Mouse (Mus musculus): Measurements from ENCODE around the gene Sidt1. TPM values are rescaled to one million over a fixed set of nuclear protein-coding genes. Genes with fewer than 3 reads are reported as not detected.

Sidt1 gene
- polyA plus RNA-seq, 1 experiment from 2014 or later = 12.3 TPM

DNA sequence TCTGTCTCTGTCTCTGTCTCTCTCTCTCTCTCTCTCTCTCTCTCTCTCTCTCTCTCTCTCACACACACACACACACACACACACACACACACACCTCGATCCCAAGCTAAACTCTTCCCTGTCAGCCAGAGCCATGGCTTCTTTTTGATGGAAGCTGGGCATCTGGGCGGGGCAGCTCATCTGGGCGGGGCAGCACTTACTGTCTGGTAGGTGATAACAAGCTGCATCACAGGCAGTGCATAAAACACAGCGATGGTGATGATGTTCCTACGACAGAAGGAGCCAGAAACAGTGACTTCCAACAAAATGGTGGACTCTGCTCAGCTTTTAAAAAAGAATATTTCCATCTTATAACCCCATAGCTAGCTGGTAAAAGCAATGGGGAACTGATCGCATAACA, 67.4 kb downstream of the Sidt1 start:
- no peak overlapping the region for H3K9ac ChIP-seq
- no peak overlapping the region for H3K27ac ChIP-seq
- H3K4me2 ChIP-seq = no peak overlapping the region
- 83% methylated on average over 6 of the region's 6 CpGs for WGBS
- H3K36me3 ChIP-seq (replicated peaks) = no peaks in the 10 kb centered on the region
- H3K9me3 ChIP-seq = no peaks in the 10 kb centered on the region
- H3K4me1 ChIP-seq = no peaks in the 10 kb centered on the region
- H3K27me3 ChIP-seq (replicated peaks) = no peaks in the 10 kb centered on the region
- no peak for ATAC-seq (replicated peaks)
- H3K4me3 ChIP-seq = no peak overlapping the region

DNA sequence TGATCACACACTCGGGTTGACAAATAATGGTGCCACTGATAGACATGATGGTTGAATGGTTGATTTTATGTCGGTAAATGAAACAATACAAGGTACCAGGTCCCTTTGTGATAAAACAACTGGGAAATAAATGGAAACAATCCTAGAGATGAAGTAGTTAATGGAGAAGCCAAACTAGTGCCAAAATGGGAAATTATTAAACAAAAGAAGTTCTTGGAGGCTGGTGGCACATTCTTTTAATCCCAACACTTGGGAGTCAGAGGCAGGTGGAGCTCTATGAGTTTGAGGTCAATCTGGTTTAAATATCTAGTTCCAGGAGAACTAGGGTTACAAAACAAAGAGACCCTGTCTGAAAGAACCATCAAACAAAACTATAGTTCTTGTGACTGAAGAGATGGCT, 68.1 kb downstream of the Sidt1 start:
- no peak overlapping the region for H3K9ac ChIP-seq
- H3K4me3 ChIP-seq = no peak overlapping the region
- ATAC-seq (replicated peaks) = no peak
- H3K9me3 ChIP-seq = no peaks in the 10 kb centered on the region
- H3K4me2 ChIP-seq = no peak overlapping the region
- H3K27me3 ChIP-seq (replicated peaks) = no peaks in the 10 kb centered on the region
- no peaks in the 10 kb centered on the region for H3K36me3 ChIP-seq (replicated peaks)
- no peaks in the 10 kb centered on the region for H3K4me1 ChIP-seq
- WGBS = 67% methylated on average over 2 of the region's 2 CpGs
- no peak overlapping the region for H3K27ac ChIP-seq

DNA sequence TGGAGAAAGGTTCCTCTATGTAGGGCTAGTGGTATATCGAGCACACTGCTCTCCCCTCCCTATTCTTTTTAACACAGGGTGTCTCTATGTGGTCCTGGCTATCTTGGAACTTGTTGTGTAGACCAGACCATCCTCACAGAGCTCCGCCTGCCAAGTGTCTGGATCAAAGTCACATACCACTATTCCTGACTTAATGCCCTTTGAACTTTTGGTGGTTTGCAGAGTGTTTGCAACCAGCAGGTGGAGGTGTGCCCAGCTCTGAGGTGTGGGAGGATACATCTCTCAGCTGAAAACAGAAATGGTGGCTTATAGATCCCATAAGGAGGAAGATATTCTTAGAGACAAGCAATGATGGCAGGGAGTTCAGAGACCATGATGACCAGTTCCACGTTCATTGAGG, 75.5 kb downstream of the Sidt1 start:
- Histone ChIP-seq H3K9ac (no peak overlapping the region), H3K4me3 (no peak overlapping the region)

DNA sequence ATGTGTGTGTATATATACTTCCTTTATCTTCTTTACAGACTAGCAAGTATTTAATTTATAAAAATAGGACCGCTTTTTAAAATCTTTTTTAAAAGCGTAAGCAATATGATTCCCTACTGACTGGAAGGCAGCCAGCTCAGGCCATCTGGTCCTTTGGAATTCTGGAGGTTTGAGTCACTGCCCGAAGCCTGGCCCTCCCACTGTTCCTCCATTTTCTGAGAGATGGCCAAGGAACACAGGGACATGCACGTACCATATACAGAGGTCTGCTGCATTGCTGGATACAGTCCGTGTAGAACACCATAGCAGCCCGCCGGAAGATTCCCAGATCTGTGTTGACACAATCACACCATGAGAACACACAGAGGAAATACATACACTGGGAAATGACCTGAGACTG, 78.3 kb downstream of the Sidt1 start:
- H3K27ac ChIP-seq = no peak overlapping the region
- 82% methylated on average over 7 of the region's 7 CpGs for WGBS
- no peak for ATAC-seq (replicated peaks)
- H3K4me1 ChIP-seq = no peaks in the 10 kb centered on the region
- H3K4me2 ChIP-seq = no peak overlapping the region
- H3K27me3 ChIP-seq (replicated peaks) = no peaks in the 10 kb centered on the region
- H3K36me3 ChIP-seq (replicated peaks) = no peaks in the 10 kb centered on the region
- H3K4me3 ChIP-seq = no peak overlapping the region
- H3K9ac ChIP-seq = no peak overlapping the region
- H3K9me3 ChIP-seq = no peaks in the 10 kb centered on the region

More for the DNA sequence above, 75.5 kb downstream of the Sidt1 start:
- WGBS = 85% methylated on average over 3 of the region's 3 CpGs
- H3K4me1 ChIP-seq = no peaks in the 10 kb centered on the region
- no peak for ATAC-seq (replicated peaks)
- H3K27me3 ChIP-seq (replicated peaks) = no peaks in the 10 kb centered on the region
- H3K9me3 ChIP-seq = no peaks in the 10 kb centered on the region
- H3K36me3 ChIP-seq (replicated peaks) = no peaks in the 10 kb centered on the region
- no peak overlapping the region for H3K27ac ChIP-seq
- no peak overlapping the region for H3K4me2 ChIP-seq

DNA sequence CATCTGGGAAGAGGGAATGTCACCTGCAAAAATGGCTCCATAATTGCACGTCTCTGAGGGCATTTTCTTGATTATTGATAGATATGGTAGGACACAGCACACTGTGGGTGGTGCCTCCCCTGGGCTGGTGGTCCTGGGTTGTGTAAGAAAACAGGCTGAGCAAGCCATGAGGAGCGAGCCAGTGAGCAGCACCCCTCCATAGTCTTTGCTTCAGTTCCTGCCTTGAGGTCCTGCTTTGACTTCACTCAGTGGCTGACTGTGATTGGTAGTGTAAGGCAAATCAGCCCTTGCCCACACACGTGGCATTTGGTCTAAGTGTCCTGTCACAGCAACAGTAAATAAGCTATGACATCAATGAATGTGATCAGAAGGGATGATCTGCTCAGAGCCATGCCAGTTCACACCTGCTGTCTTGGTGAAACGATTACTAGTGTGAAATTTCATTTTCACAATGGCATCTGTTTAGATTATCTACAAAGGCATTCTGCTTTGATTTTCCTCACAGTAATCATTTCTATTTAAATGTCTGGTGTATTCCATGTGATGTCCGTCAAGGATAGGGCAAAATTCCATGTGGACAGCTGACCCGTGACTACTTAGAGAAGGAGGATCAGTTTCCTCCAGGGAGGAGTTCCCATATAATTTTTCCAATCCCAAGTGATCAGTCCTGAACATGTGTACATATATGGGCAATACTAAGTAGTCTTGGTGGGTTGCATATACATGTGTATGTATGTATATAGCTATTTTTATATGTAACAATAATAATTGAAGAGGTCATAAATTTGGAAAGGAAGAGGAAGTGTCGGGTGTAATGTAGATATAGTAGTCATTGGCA, 79.0 kb downstream of the Sidt1 start:
- Histone ChIP-seq H3K4me3 (no peak overlapping the region), H3K27me3 (replicated peaks) (no peaks in the 10 kb centered on the region), H3K36me3 (replicated peaks) (no peaks in the 10 kb centered on the region), H3K9ac (no peak overlapping the region), H3K4me2 (no peak overlapping the region), H3K27ac (no peak overlapping the region), H3K4me1 (no peaks in the 10 kb centered on the region), H3K9me3 (no peaks in the 10 kb centered on the region)
- no peak for ATAC-seq (replicated peaks)
- 79% methylated on average over 7 of the region's 7 CpGs for WGBS

DNA sequence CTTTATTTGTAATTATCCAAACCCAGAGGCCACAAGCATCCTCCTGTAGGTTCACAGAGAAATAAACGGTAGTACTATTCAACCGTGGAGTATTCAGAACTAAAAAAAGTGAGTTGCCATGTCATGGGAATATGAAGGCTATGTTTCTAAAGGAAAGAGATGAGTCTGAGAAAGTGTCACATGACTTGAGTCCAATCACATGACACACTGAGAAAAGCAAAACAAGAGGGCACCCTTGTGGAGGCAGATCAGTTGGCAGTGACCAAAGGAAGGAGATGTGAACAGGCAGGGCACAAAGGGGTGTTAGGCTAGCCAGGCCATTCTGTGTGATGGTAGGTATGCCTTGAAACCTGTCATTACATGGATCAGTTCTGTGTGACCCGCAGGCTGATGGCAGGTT, 80.3 kb downstream of the Sidt1 start:
- Histone ChIP-seq H3K4me1 (no peaks in the 10 kb centered on the region), H3K4me2 (no peak overlapping the region), H3K27me3 (replicated peaks) (no peaks in the 10 kb centered on the region), H3K9me3 (no peaks in the 10 kb centered on the region), H3K36me3 (replicated peaks) (no peaks in the 10 kb centered on the region), H3K27ac (no peak overlapping the region), H3K9ac (no peak overlapping the region), H3K4me3 (no peak overlapping the region)
- ATAC-seq (replicated peaks) = no peak
- 96% methylated on average over 3 of the region's 3 CpGs for WGBS

DNA sequence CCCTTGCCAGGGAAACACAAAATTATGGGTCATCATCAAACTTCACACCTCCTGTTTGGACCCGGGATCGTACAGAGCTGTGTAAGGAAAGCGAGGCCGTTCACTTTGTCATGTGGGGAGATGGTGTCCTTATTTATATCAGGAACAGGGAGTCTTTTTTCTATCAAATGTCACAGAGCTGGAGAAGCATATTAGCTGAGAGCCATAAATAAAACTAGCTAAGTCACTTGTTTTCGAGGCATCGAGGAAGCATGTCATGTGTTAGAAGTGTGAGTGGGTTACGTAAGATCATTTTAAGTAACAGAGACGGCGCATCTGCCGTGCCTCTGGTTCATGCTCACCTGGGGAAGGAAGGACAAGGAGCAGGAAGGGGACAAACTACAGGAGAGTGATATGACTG, 83.0 kb downstream of the Sidt1 start:
- no peak for ATAC-seq (replicated peaks)
- WGBS = 93% methylated on average over 10 of the region's 10 CpGs
- H3K9me3 ChIP-seq = 0 out of 2 replicates have a peak, but pooled peaks cover 3% of the 10 kb centered on the region

DNA sequence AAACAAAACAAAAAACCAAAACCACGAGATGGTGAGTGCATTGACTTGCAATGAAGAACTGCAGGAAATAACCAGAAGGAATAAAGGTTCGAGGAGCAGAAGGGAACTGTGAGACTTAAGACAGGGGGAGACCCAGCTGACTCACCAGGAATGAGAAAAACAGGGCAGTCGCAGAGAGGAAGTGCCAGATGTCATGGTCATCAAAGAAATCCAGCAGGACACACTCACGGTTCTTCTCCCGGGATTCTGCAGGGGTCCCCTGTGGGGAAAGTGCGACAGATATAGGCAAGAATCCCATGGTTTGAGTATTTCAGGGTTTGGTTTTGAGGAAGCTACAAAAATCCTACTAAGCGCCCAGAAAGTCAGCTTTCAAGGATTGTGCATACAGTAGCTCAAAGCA, 89.7 kb downstream of the Sidt1 start:
- Histone ChIP-seq H3K4me1 (no peaks in the 10 kb centered on the region), H3K4me3 (no peak overlapping the region), H3K4me2 (no peak overlapping the region), H3K27ac (no peak overlapping the region), H3K36me3 (replicated peaks) (no peaks in the 10 kb centered on the region), H3K9ac (no peak overlapping the region), H3K9me3 (0 out of 2 replicates have a peak, but pooled peaks cover 3% of the 10 kb centered on the region), H3K27me3 (replicated peaks) (no peaks in the 10 kb centered on the region)
- no peak for ATAC-seq (replicated peaks)
- 69% methylated on average over 7 of the region's 7 CpGs for WGBS

More for the DNA sequence above, 83.0 kb downstream of the Sidt1 start:
- no peaks in the 10 kb centered on the region for H3K36me3 ChIP-seq (replicated peaks)
- H3K4me3 ChIP-seq = no peak overlapping the region
- no peak overlapping the region for H3K4me2 ChIP-seq
- H3K27me3 ChIP-seq (replicated peaks) = no peaks in the 10 kb centered on the region
- no peaks in the 10 kb centered on the region for H3K4me1 ChIP-seq
- H3K27ac ChIP-seq = no peak overlapping the region
- H3K9ac ChIP-seq = no peak overlapping the region

DNA sequence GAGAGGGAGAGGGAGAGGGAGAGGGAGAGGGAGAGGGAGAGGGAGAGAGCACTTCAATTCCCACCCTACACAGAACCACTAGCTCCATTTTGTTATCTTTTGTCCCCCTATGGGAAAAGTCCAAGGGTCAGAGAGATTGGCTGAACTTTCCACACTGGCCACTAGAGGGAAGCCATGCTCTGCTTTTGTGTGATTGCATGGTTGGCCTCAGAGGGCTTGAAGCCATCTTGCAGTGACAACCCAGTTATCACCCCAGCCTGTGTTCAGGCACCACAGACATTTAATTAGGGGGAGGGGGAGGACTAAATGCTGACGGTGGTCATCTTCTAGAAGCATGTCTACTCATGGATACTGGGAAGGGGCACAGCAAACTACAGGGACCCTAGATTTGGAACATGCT, 90.4 kb downstream of the Sidt1 start:
- WGBS = 3% methylated on average over 1 of the region's 1 CpGs
- Histone ChIP-seq H3K27ac (no peak overlapping the region), H3K9me3 (0 out of 2 replicates have a peak, but pooled peaks cover 3% of the 10 kb centered on the region), H3K4me1 (no peaks in the 10 kb centered on the region), H3K27me3 (replicated peaks) (no peaks in the 10 kb centered on the region), H3K4me2 (no peak overlapping the region), H3K4me3 (no peak overlapping the region), H3K36me3 (replicated peaks) (no peaks in the 10 kb centered on the region), H3K9ac (no peak overlapping the region)
- ATAC-seq (replicated peaks) = peak; percentile 50; the same call in 1 of the 2 replicates

DNA sequence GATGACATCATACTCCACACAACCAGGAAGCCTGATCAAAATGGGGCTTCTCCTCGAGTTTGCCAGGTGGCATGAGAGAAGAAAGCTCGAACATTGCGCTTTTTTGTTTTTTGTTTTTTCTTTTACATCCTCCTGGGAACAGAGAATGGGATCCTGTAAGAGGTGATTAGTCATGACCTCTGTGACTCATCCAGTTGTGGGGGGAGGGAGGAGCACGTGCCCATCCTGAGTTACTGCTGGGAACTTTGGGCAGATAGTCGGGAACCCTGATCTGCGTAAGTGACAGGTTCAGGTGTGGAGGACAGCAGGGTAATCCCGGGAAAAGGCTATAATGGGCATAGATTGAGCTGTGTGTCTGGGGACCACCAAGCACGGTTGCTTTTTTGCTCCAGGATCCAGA, 92.6 kb downstream of the Sidt1 start:
- no peaks in the 10 kb centered on the region for H3K27me3 ChIP-seq (replicated peaks)
- H3K36me3 ChIP-seq (replicated peaks) = no peaks in the 10 kb centered on the region
- H3K9me3 ChIP-seq = no peaks in the 10 kb centered on the region
- no peak overlapping the region for H3K27ac ChIP-seq
- H3K4me2 ChIP-seq = no peak overlapping the region
- WGBS = 69% methylated on average over 8 of the region's 8 CpGs
- H3K4me1 ChIP-seq = no peaks in the 10 kb centered on the region
- ATAC-seq (replicated peaks) = no peak
- H3K4me3 ChIP-seq = no peak overlapping the region
- no peak overlapping the region for H3K9ac ChIP-seq

DNA sequence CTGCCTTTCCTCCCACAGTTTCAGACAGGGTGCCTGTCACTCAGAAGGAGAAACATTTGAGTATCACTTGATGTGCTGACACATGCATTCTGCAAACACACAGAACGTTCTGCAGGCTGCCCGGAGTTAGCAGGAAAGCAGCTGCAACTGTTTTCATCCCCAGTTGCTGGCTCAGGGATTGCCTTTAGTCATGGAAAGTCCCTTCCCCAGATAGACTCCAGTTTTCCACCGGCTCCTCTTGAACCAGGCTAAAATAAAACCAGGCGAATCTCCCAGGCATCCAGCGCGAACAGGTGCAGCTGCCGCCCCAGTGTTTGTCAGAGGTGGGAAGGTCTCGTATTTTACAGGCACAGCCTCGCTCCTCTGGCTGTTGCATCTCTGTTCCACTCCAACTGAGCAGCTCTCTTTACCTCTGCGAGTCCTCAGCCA, 94.1 kb downstream of the Sidt1 start:
- no peaks in the 10 kb centered on the region for H3K27me3 ChIP-seq (replicated peaks)
- no peak for ATAC-seq (replicated peaks)
- H3K4me2 ChIP-seq = no peak overlapping the region
- no peak overlapping the region for H3K9ac ChIP-seq
- no peak overlapping the region for H3K4me3 ChIP-seq
- H3K27ac ChIP-seq = no peak overlapping the region
- H3K4me1 ChIP-seq = no peaks in the 10 kb centered on the region
- no peaks in the 10 kb centered on the region for H3K9me3 ChIP-seq
- 64% methylated on average over 10 of the region's 10 CpGs for WGBS
- H3K36me3 ChIP-seq (replicated peaks) = no peaks in the 10 kb centered on the region

DNA sequence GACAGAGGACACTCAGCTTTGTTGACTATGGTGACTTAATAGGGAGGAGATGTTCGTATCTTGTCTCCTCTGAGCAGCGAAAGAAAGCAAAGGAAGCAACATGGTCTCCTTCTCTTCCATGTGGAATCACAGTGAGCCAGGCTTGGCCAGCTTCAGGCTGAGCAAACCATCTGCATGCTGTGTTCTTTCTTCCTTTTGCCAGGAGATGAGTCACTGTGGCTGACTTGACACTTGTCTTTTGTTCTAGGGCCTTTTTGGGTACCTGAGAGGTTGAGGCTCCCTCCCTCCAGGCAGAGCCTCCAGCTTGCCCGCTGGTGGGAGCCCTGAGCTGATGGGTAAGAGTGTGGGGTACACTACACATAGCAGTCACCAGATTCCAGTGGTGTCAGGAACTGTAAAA, 95.2 kb downstream of the Sidt1 start:
- Histone ChIP-seq H3K27me3 (replicated peaks) (no peaks in the 10 kb centered on the region), H3K9ac (no peak overlapping the region), H3K27ac (no peak overlapping the region), H3K4me3 (no peak overlapping the region), H3K4me1 (no peaks in the 10 kb centered on the region), H3K4me2 (no peak overlapping the region), H3K36me3 (replicated peaks) (no peaks in the 10 kb centered on the region), H3K9me3 (no peaks in the 10 kb centered on the region)
- no peak for ATAC-seq (replicated peaks)
- WGBS = 73% methylated on average over 3 of the region's 3 CpGs

DNA sequence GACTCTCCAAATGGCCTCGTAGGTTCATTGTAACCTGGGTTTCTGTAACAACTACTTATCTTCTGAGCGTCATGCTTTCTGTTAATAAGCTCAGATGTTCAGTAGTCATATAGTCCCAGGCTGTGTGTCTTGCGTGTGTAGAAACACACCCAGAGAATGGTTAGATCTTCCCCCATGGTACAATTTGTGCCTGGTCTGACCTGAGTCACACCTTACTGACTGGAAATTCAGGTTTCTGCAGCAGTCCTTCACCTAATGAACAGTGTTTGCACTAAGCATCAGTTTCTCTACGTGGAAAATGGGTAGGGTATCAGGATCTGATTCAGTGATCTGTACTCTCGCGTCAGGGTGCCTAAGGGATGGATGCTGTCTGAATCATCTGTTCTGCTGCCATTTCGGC, 100.0 kb downstream of the Sidt1 start:
- Histone ChIP-seq H3K27me3 (replicated peaks) (no peaks in the 10 kb centered on the region), H3K27ac (no peak overlapping the region), H3K4me1 (no peaks in the 10 kb centered on the region), H3K4me3 (no peak overlapping the region), H3K9ac (no peak overlapping the region), H3K9me3 (no peaks in the 10 kb centered on the region), H3K4me2 (no peak overlapping the region), H3K36me3 (replicated peaks) (no peaks in the 10 kb centered on the region)
- 91% methylated on average over 7 of the region's 7 CpGs for WGBS
- no peak for ATAC-seq (replicated peaks)
